Mouse (Mus musculus) ES-Bruce4 (cell line): ENCODE measurements around the gene Acsl1. TPM values are rescaled to one million over a fixed set of nuclear protein-coding genes. Genes with fewer than 3 reads are reported as not detected.

Experiments
- H3K27ac ChIP-seq: 2 replicates; pipeline ENCODE4 v1.5.1; 2012; ENCODE audit warnings: low read length, inconsistent platforms; ENCODE audit not compliant: insufficient read depth
- H3K27me3 ChIP-seq: 2 replicates; pipeline ENCODE4 v1.6.1; 2012; ENCODE audit warnings: mild to moderate bottlenecking, low read length, inconsistent platforms; ENCODE audit not compliant: control insufficient read depth, poor library complexity, insufficient read depth, severe bottlenecking
- H3K36me3 ChIP-seq: 2 replicates; pipeline ENCODE4 v1.6.1; 2012; ENCODE audit warnings: inconsistent platforms, mild to moderate bottlenecking, low read length, moderate library complexity; ENCODE audit not compliant: control insufficient read depth, poor library complexity, insufficient read depth, severe bottlenecking
- H3K4me1 ChIP-seq: one replicate; pipeline ENCODE4 v1.8.1; 2011; ENCODE audit warnings: low read length; ENCODE audit not compliant: control insufficient read depth, insufficient read depth
- H3K4me3 ChIP-seq: 2 replicates; pipeline ENCODE4 v1.5.1; 2011; ENCODE audit warnings: low read depth, mild to moderate bottlenecking, low read length
- H3K9ac ChIP-seq: 2 replicates; pipeline ENCODE4 v1.6.1; 2012; ENCODE audit warnings: low read depth, mild to moderate bottlenecking, inconsistent platforms; ENCODE audit not compliant: poor library complexity, severe bottlenecking
- H3K9me3 ChIP-seq: replicated peaks from 2 replicates; pipeline ENCODE4 v1.6.1; 2012; ENCODE audit warnings: mild to moderate bottlenecking, low read length, inconsistent platforms; ENCODE audit not compliant: control insufficient read depth, poor library complexity, insufficient read depth, severe bottlenecking
- CTCF ChIP-seq: IDR thresholded peaks from one replicate; pipeline ENCODE4 v1.8.1; 2011; ENCODE audit warnings: low read depth, low read length
- EP300 ChIP-seq: IDR thresholded peaks from 2 replicates; pipeline ENCODE4 v1.6.1; 2011; ENCODE audit warnings: low read depth, low read length; ENCODE audit not compliant: insufficient read depth
- POLR2A ChIP-seq: IDR thresholded peaks from one replicate; pipeline ENCODE4 v1.8.1; 2011; ENCODE audit warnings: low read length; ENCODE audit not compliant: insufficient read depth
- polyA plus RNA-seq: library from polyadenylated mRNA; stranded (reverse); fragments of >200 nt; gene quantifications from 2 replicates; pipeline ENCODE4 v1.2.4, GENCODE M21; 2011; ENCODE audit warnings: low read depth; ENCODE audit not compliant: missing spikeins, insufficient read depth, insufficient read length

Gene Acsl1
- polyA plus RNA-seq, 1 experiment = 18.8 TPM

GRCm38 (mm10) chr8:46566914-46567529 is 96.2 kb downstream of the Acsl1 start:
- Histone ChIP-seq H3K27ac (no peak overlapping the region), H3K36me3 (peaks cover 13% of the 10 kb centered on the region)
- TF ChIP-seq EP300 = no peak
- TF ChIP-seq CTCF = no peak
- no peak for TF ChIP-seq POLR2A

DNA sequence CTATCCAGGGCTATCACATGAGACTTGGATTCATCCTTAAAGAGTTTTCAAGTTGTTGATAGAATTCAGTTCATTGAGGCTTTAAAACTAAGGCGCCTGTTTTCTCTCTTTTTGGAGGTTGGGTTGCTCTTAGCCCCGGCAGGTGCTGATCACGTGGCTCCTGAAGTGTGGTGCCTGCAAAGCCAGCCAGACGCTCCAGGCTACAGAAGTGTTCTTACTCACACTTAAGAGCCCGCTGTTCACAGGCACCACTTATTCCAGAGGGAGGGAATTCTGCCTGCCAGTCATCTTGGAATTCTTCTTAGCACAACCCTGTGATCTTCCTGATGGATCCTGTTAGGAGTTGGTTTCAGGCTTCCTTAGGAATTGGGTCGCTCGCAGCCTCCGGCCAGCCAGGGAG is 97.1 kb downstream of the Acsl1 start:
- H3K9ac ChIP-seq = no peak overlapping the region
- peaks cover 1% of the 10 kb centered on the region for H3K4me1 ChIP-seq
- no peak overlapping the region for H3K27ac ChIP-seq
- no peaks in the 10 kb centered on the region for H3K27me3 ChIP-seq
- H3K36me3 ChIP-seq = peaks cover 5% of the 10 kb centered on the region; the same call in 1 of the 2 replicates
- TF ChIP-seq CTCF = no peak
- TF ChIP-seq POLR2A = no peak
- TF ChIP-seq EP300 = no peak
- no peaks in the 10 kb centered on the region for H3K9me3 ChIP-seq
- H3K4me3 ChIP-seq = no peak overlapping the region

More at GRCm38 (mm10) chr8:46566914-46567529, 96.2 kb downstream of the Acsl1 start:
- no peaks in the 10 kb centered on the region for H3K4me1 ChIP-seq
- no peaks in the 10 kb centered on the region for H3K9me3 ChIP-seq
- H3K9ac ChIP-seq = no peak overlapping the region
- H3K4me3 ChIP-seq = no peak overlapping the region
- no peaks in the 10 kb centered on the region for H3K27me3 ChIP-seq

GRCm38 (mm10) chr8:46568942-46569341 is 98.1 kb downstream of the Acsl1 start:
- TF ChIP-seq CTCF (no peak), EP300 (no peak), POLR2A (no peak)
- Histone ChIP-seq H3K4me1 (peaks cover 3% of the 10 kb centered on the region), H3K4me3 (no peak overlapping the region), H3K27me3 (no peaks in the 10 kb centered on the region), H3K9me3 (no peaks in the 10 kb centered on the region), H3K27ac (no peak overlapping the region), H3K9ac (no peak overlapping the region), H3K36me3 (peaks cover 5% of the 10 kb centered on the region; the same call in 1 of the 2 replicates)

DNA sequence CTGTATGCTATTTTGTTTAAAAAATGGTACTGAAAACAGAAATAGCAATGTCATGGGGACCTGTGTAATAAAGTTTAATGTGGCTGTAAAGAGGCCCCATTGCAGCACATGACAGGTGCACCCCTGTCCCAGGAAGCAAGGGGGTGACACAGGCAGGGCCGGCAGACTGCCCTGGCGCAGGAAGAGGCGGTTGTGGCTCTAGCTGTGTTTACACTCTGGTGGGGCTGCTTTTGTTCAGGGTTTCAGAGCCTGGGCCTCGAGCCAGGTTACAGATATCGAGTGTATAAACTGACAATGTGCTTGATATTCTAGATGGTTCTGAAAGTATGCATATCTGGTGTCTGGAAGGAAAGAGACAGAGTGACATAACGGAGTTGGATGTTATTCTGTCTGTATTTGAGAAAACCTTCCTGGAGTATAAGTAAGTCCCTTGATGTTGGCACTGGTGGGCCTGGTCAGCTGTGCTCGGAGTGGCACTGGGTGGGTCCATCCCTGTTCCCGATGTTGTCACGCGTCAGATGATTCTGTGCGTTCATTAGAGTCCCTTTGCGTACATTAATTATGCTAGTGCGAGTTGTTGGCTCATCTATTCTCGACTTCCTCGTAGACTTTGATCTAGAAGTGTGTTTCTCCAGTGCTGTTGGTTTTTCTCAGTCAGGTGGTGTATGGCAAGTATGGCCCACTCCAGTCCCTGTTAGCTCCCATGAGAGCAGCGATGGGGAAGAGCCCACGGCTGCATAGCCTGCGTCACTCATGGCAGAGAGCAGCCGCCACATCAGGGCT is 99.0 kb downstream of the Acsl1 start:
- no peak for TF ChIP-seq EP300
- no peak for TF ChIP-seq CTCF
- no peak for TF ChIP-seq POLR2A
- Histone ChIP-seq H3K9ac (no peak overlapping the region), H3K27ac (no peak overlapping the region), H3K36me3 (peaks cover 5% of the 10 kb centered on the region), H3K9me3 (no peaks in the 10 kb centered on the region), H3K4me1 (peaks cover 6% of the 10 kb centered on the region), H3K27me3 (no peaks in the 10 kb centered on the region), H3K4me3 (no peak overlapping the region)

DNA sequence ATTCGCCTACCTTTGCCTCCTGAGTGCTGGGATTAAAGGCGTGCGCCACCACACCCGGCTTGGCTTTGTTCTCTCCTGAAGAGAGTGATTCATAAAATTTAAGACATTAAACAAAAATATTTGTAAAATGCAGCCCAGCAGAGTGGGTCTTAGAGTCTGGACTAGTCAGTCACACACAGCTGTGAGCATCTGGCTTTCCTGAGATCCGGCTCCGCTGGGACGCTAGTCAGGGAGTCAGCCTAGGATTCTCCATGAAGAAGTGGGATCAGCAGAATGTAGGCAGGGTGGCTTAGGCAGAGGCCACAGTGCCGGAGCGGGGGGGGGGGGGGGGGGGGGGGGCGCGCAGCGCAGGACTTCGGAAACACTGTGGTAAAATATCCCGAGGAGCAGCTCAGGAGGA is 99.8 kb downstream of the Acsl1 start:
- Histone ChIP-seq H3K4me1 (peaks cover 6% of the 10 kb centered on the region), H3K27ac (no peak overlapping the region), H3K9me3 (no peaks in the 10 kb centered on the region), H3K4me3 (no peak overlapping the region), H3K36me3 (peaks cover 5% of the 10 kb centered on the region), H3K27me3 (no peaks in the 10 kb centered on the region), H3K9ac (no peak overlapping the region)
- TF ChIP-seq POLR2A (no peak), CTCF (no peak), EP300 (no peak)

DNA sequence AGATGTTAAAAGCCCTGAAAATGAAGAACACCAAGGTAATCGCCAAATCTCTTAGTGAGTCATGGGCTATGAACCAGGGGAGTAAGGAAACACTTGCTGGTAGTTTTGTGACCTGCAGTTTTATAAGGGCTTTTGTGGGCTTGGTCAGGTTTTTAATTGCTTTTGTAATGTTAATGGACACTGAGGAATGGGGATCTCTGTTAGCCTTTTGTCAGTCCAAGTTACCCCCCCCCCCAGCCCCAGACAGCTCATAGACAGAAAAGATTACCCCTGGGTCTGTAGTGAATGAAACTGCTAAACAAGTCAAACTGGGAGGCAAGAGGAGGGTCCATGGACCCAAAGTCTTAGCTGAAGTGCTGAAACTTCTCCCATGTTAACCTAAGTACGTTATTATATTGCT is 102.6 kb downstream of the Acsl1 start:
- Histone ChIP-seq H3K36me3 (peaks cover 25% of the 10 kb centered on the region), H3K9me3 (no peaks in the 10 kb centered on the region)
- no peak for TF ChIP-seq POLR2A
- TF ChIP-seq CTCF = no peak
- no peak for TF ChIP-seq EP300

More for the DNA sequence above, 102.6 kb downstream of the Acsl1 start:
- H3K4me1 ChIP-seq = peaks cover 6% of the 10 kb centered on the region
- no peaks in the 10 kb centered on the region for H3K27me3 ChIP-seq
- no peak overlapping the region for H3K4me3 ChIP-seq
- H3K27ac ChIP-seq = peak overlapping the region; percentile 19; the same call in 1 of the 2 replicates
- H3K9ac ChIP-seq = no peak overlapping the region
